Mouse (Mus musculus): ENCODE data around the gene Plekhh3. TPM values are rescaled to one million over a fixed set of nuclear protein-coding genes. Genes with fewer than 3 reads are reported as not detected.
"Not testable (repeated sequence)": the region's sequence is repeated elsewhere in the genome, so short reads cannot be mapped to it uniquely, and the experiment has no call there.

Plekhh3 gene
- polyA plus RNA-seq, 1 experiment from 2014 or later: 4.6 TPM

- no peak overlapping the region for H3K4me3 ChIP-seq (ENCODE audit: low read depth, low read length)
- H3K9me3 ChIP-seq (replicated peaks; ENCODE audit: control insufficient read depth, low read length): no peaks in the 10 kb centered on the region
- ATAC-seq (no peak), DNase-seq (ENCODE audit: low spot score) (no peak)
- H3K36me3 ChIP-seq (ENCODE audit: control insufficient read depth, insufficient read depth, low read length): peaks cover 24% of the 10 kb centered on the region
- WGBS: 64% methylated on average over 5 of the region's 5 CpGs
- H3K4me1 ChIP-seq (ENCODE audit: control insufficient read depth, insufficient read depth, low read length): peaks cover 2% of the 10 kb centered on the region; the same call in 1 of the 2 replicates
- H3K27ac ChIP-seq (ENCODE audit: low read depth, low read length): no peak overlapping the region
- H3K4me2 ChIP-seq (ENCODE audit: low read length): no peak overlapping the region
- peaks cover 46% of the 10 kb centered on the region for H3K27me3 ChIP-seq (replicated peaks; ENCODE audit: control insufficient read depth, insufficient read depth, low read length)
- H3K9ac ChIP-seq (ENCODE audit: low read length): no peak overlapping the region
Observed at GRCm38 (mm10) chr11:101162301-101162700, 8.8 kb downstream of the Plekhh3 start.

GRCm38 (mm10) chr11:101161551-101161950 lies 9.6 kb downstream of the Plekhh3 start:
- ATAC-seq: no peak

DNA sequence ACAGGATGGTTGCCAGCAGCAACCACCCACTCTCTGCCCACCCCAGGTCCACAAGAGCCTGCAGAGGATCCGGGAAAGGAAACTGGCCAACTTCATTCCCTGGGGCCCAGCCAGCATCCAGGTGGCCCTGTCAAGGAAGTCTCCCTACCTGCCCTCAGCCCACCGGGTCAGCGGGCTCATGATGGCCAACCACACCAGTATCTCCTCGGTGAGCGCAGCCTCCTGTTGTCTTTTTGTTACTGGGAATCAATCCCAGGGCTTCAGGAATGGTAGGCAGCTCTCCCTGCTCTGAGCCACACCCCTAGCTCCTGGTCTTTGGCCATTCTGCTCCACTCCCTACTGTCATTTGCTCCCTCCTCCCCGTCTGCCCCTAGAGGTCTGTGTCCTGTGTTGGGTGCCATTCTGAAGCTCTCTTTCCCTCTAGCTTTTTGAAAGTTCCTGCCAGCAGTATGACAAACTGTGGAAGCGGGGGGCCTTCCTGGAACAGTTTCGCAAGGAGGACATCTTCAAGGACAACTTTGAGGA lies 10.1 kb downstream of the Plekhh3 start:
- peaks cover 14% of the 10 kb centered on the region; the same call in 1 of the 2 replicates for H3K36me3 ChIP-seq (ENCODE audit: control insufficient read depth, insufficient read depth, low read length)
- ATAC-seq; DNase-seq (ENCODE audit: low spot score); H3K4me3 ChIP-seq (ENCODE audit: low read depth, low read length); H3K4me1 ChIP-seq (ENCODE audit: control insufficient read depth, insufficient read depth, low read length); H3K9ac ChIP-seq (ENCODE audit: low read length); H3K9me3 ChIP-seq (replicated peaks; ENCODE audit: control insufficient read depth, low read length); H3K4me2 ChIP-seq (ENCODE audit: low read length); H3K27ac ChIP-seq (ENCODE audit: low read depth, low read length): not testable (repeated sequence)
- WGBS: 70% methylated on average over 6 of the region's 8 CpGs
- peaks cover 33% of the 10 kb centered on the region for H3K27me3 ChIP-seq (replicated peaks; ENCODE audit: control insufficient read depth, insufficient read depth, low read length)

More at GRCm38 (mm10) chr11:101161551-101161950, 9.6 kb downstream of the Plekhh3 start:
- Histone ChIP-seq H3K4me3 (ENCODE audit: low read depth, low read length) (no peak overlapping the region), H3K4me1 (ENCODE audit: control insufficient read depth, insufficient read depth, low read length) (peaks cover 2% of the 10 kb centered on the region; the same call in 1 of the 2 replicates), H3K27ac (ENCODE audit: low read depth, low read length) (no peak overlapping the region), H3K4me2 (ENCODE audit: low read length) (no peak overlapping the region), H3K9me3 (replicated peaks; ENCODE audit: control insufficient read depth, low read length) (no peaks in the 10 kb centered on the region), H3K36me3 (ENCODE audit: control insufficient read depth, insufficient read depth, low read length) (peaks cover 19% of the 10 kb centered on the region; the same call in 1 of the 2 replicates), H3K27me3 (replicated peaks; ENCODE audit: control insufficient read depth, insufficient read depth, low read length) (peaks cover 38% of the 10 kb centered on the region), H3K9ac (ENCODE audit: low read length) (no peak overlapping the region)
- DNase-seq (ENCODE audit: low spot score): no peak
- WGBS: 87% methylated on average over 15 of the region's 15 CpGs

DNA sequence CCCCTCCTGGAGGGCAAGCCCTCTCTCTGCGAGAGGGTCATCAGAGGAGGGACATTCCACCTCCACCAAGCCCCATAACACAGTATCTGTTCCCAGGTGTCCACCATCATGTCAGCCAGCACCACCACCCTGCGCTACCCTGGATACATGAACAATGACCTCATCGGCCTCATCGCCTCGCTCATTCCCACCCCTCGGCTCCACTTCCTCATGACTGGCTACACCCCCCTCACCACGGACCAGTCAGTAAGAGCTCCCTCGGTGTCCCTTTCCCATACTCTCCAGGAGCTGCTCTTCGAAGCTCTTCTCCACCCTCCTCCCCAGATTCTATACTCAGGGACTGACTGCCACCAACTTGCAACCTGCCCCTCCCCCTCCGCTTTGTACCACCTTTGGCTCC lies 11.0 kb downstream of the Plekhh3 start:
- not testable (repeated sequence) for H3K27ac ChIP-seq (ENCODE audit: low read depth, low read length); H3K4me2 ChIP-seq (ENCODE audit: low read length); H3K4me1 ChIP-seq (ENCODE audit: control insufficient read depth, insufficient read depth, low read length); H3K9me3 ChIP-seq (replicated peaks; ENCODE audit: control insufficient read depth, low read length); ATAC-seq; DNase-seq (ENCODE audit: low spot score); H3K4me3 ChIP-seq (ENCODE audit: low read depth, low read length); H3K9ac ChIP-seq (ENCODE audit: low read length)
- H3K36me3 ChIP-seq (ENCODE audit: control insufficient read depth, insufficient read depth, low read length): peaks cover 13% of the 10 kb centered on the region; the same call in 1 of the 2 replicates
- 77% methylated on average over 8 of the region's 10 CpGs for WGBS
- H3K27me3 ChIP-seq (replicated peaks; ENCODE audit: control insufficient read depth, insufficient read depth, low read length): peaks cover 25% of the 10 kb centered on the region

GRCm38 (mm10) chr11:101155728-101156371 lies 15.3 kb downstream of the Plekhh3 start, which contains the start of gene Tubg2:
Gene Tubg2, plus strand, starts transcription at chr11:101155907.
- H3K9me3 ChIP-seq (replicated peaks; ENCODE audit: control insufficient read depth, low read length): no peaks in the 10 kb centered on the region
- ATAC-seq (peak; percentile 87), DNase-seq (ENCODE audit: low spot score) (peak; percentile 88)
- peak within 1 kb of the TSS; percentile 75 for H3K9ac ChIP-seq (ENCODE audit: low read length)
- no peaks in the 10 kb centered on the region; the same call in 1 of the 2 replicates for H3K4me1 ChIP-seq (ENCODE audit: control insufficient read depth, insufficient read depth, low read length)
- H3K4me2 ChIP-seq (ENCODE audit: low read length): peak within 1 kb of the TSS; percentile 71
- peak within 1 kb of the TSS; percentile 80 for H3K27ac ChIP-seq (ENCODE audit: low read depth, low read length)
- peak within 1 kb of the TSS; percentile 37 for H3K4me3 ChIP-seq (ENCODE audit: low read depth, low read length)
- 2% methylated on average over 36 of the region's 36 CpGs for WGBS
- H3K36me3 ChIP-seq (ENCODE audit: control insufficient read depth, insufficient read depth, low read length): no peaks in the 10 kb centered on the region
- H3K27me3 ChIP-seq (replicated peaks; ENCODE audit: control insufficient read depth, insufficient read depth, low read length): no peaks in the 10 kb centered on the region

GRCm38 (mm10) chr11:101155151-101155550 lies 16.0 kb downstream of the Plekhh3 start:
- ATAC-seq (no peak), DNase-seq (ENCODE audit: low spot score) (no peak)
- 80% methylated on average over 6 of the region's 6 CpGs for WGBS
- Histone ChIP-seq H3K9me3 (replicated peaks; ENCODE audit: control insufficient read depth, low read length) (no peaks in the 10 kb centered on the region), H3K27ac (ENCODE audit: low read depth, low read length) (peak overlapping the region; percentile 80; the same call in 1 of the 2 replicates), H3K4me3 (ENCODE audit: low read depth, low read length) (no peak overlapping the region), H3K4me1 (ENCODE audit: control insufficient read depth, insufficient read depth, low read length) (no peaks in the 10 kb centered on the region; the same call in 1 of the 2 replicates), H3K27me3 (replicated peaks; ENCODE audit: control insufficient read depth, insufficient read depth, low read length) (no peaks in the 10 kb centered on the region), H3K4me2 (ENCODE audit: low read length) (peak overlapping the region; percentile 71), H3K36me3 (ENCODE audit: control insufficient read depth, insufficient read depth, low read length) (no peaks in the 10 kb centered on the region), H3K9ac (ENCODE audit: low read length) (no peak overlapping the region)

DNA sequence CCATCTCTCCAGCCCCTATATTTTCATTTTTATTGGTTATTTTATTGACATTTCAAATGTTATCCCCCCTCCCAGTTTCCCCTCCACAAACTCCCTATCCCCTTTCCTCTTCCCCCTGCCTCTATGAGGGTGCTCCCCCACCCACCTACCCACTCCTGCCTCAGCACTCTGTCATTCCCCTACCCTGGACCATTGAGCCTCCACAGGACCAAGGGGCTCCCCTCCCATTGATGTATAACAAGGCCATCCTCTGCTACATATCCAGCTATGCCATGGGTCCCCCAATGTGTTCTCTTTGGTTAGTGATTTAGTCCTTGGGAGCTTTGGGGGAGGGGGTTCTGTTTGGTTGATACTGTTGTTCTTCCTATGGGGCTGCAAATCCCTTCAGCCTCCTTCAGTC lies 16.5 kb downstream of the Plekhh3 start:
- H3K4me1 ChIP-seq (ENCODE audit: control insufficient read depth, insufficient read depth, low read length): no peaks in the 10 kb centered on the region; the same call in 1 of the 2 replicates
- no peak overlapping the region for H3K9ac ChIP-seq (ENCODE audit: low read length)
- DNase-seq (ENCODE audit: low spot score) (no peak), ATAC-seq (no peak)
- no peak overlapping the region for H3K4me2 ChIP-seq (ENCODE audit: low read length)
- H3K4me3 ChIP-seq (ENCODE audit: low read depth, low read length): no peak overlapping the region
- H3K36me3 ChIP-seq (ENCODE audit: control insufficient read depth, insufficient read depth, low read length): no peaks in the 10 kb centered on the region
- H3K27me3 ChIP-seq (replicated peaks; ENCODE audit: control insufficient read depth, insufficient read depth, low read length): no peaks in the 10 kb centered on the region
- H3K27ac ChIP-seq (ENCODE audit: low read depth, low read length): no peak overlapping the region
- no peaks in the 10 kb centered on the region for H3K9me3 ChIP-seq (replicated peaks; ENCODE audit: control insufficient read depth, low read length)

DNA sequence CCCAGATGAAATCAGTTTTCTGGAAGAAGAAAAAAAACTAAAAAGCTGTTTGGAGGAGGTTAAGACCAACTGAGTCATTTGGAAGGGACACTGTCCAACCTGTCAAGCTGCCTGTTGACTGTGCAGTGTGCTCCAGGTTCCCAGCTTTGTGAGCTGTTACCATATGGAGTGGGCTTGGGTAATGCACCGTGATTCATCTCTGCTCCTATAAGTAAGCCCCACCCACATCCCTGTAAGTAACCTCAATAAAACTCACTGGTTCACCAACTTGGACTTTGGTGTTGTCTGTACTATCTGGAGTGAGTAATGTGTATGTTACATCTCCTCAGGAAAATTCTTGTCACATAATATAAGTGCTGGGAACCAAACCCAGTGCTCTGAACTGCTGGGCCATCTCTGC lies 18.3 kb downstream of the Plekhh3 start:
- no peak overlapping the region for H3K27ac ChIP-seq (ENCODE audit: low read depth, low read length)
- H3K4me1 ChIP-seq (ENCODE audit: control insufficient read depth, insufficient read depth, low read length): peaks cover 4% of the 10 kb centered on the region
- DNase-seq (ENCODE audit: low spot score) (no peak), ATAC-seq (no peak)
- H3K9me3 ChIP-seq (replicated peaks; ENCODE audit: control insufficient read depth, low read length): no peaks in the 10 kb centered on the region
- no peaks in the 10 kb centered on the region for H3K27me3 ChIP-seq (replicated peaks; ENCODE audit: control insufficient read depth, insufficient read depth, low read length)
- no peak overlapping the region for H3K9ac ChIP-seq (ENCODE audit: low read length)
- no peak overlapping the region for H3K4me2 ChIP-seq (ENCODE audit: low read length)
- no peaks in the 10 kb centered on the region for H3K36me3 ChIP-seq (ENCODE audit: control insufficient read depth, insufficient read depth, low read length)
- no peak overlapping the region for H3K4me3 ChIP-seq (ENCODE audit: low read depth, low read length)
- 88% methylated on average over 1 of the region's 1 CpGs for WGBS

DNA sequence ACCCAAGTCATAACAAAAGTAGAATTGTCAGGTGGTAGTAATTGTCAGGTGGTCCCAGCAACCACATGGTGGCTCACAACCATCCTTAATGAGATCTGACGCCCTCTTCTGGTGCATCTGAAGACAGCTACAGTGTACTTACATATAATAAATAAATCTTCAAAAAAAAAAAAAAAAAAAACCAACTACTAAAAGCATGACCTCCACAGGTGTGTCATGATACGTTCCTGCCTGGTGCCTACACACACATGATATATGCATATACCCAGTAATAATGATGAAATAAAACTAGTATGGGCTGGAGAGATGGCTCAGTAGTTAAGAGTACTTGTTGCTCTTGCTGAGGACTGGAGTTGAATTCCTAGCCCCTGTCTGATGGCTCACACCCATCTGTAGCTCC lies 20.1 kb downstream of the Plekhh3 start:
- ATAC-seq (no peak), DNase-seq (ENCODE audit: low spot score) (no peak)
- Histone ChIP-seq H3K4me2 (ENCODE audit: low read length) (no peak overlapping the region), H3K36me3 (ENCODE audit: control insufficient read depth, insufficient read depth, low read length) (no peaks in the 10 kb centered on the region), H3K4me3 (ENCODE audit: low read depth, low read length) (no peak overlapping the region), H3K9ac (ENCODE audit: low read length) (no peak overlapping the region), H3K9me3 (replicated peaks; ENCODE audit: control insufficient read depth, low read length) (no peaks in the 10 kb centered on the region), H3K27ac (ENCODE audit: low read depth, low read length) (no peak overlapping the region), H3K27me3 (replicated peaks; ENCODE audit: control insufficient read depth, insufficient read depth, low read length) (no peaks in the 10 kb centered on the region), H3K4me1 (ENCODE audit: control insufficient read depth, insufficient read depth, low read length) (peaks cover 7% of the 10 kb centered on the region)
- 33% methylated on average over 2 of the region's 2 CpGs for WGBS

Measured in forebrain, embryonic 14.5 days (tissue).